Mouse (Mus musculus) common myeloid progenitor, adult 5-6 weeks (primary cell): ENCODE data around the gene Trappc6a. TPM values are rescaled to one million over a fixed set of nuclear protein-coding genes. Genes with fewer than 3 reads are reported as not detected.

Source experiments
- ATAC-seq: replicated peaks from 2 replicates; pipeline ENCODE4 v1.8.0; 2016; ENCODE audit warnings: low read depth, mild to moderate bottlenecking, moderate TSS enrichment, inconsistent platforms; ENCODE audit not compliant: poor library complexity, severe bottlenecking
- total RNA-seq: library from RNA; stranded (forward); fragments of 200-1000, 187-1606 nt; gene quantifications from 2 replicates; pipeline ENCODE4 v1.2.3, GENCODE M21; 2017

Trappc6a gene
- total RNA-seq, 1 experiment from 2014 or later: 33.6 TPM

DNA sequence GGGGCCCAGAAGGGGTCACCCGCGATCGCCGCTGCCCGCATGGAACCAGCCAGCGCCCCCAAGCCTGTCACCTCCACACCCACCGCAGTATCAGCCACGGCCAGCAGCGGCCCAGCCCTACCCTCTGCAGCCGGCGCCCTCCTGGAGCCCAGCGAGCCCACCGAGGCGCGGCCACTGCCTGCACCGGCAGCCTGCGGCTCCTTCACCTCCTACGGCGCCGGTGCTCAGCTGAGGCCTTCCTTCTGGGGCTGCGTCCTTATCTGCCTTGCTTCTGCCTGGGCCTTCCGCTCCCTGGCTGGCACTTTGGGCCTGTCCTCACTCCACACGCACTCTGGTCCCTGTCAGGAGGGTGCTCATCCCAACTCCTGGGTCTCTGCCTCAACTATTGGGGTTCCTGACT lies 11.8 kb downstream of the Trappc6a start:
- ATAC-seq: 0 out of 2 replicates have a peak, but pooled peaks have one; percentile 4

- peak; percentile 20 for ATAC-seq
Observed at GRCm38 (mm10) chr7:19523017-19523756, 15.0 kb downstream of the Trappc6a start.

DNA sequence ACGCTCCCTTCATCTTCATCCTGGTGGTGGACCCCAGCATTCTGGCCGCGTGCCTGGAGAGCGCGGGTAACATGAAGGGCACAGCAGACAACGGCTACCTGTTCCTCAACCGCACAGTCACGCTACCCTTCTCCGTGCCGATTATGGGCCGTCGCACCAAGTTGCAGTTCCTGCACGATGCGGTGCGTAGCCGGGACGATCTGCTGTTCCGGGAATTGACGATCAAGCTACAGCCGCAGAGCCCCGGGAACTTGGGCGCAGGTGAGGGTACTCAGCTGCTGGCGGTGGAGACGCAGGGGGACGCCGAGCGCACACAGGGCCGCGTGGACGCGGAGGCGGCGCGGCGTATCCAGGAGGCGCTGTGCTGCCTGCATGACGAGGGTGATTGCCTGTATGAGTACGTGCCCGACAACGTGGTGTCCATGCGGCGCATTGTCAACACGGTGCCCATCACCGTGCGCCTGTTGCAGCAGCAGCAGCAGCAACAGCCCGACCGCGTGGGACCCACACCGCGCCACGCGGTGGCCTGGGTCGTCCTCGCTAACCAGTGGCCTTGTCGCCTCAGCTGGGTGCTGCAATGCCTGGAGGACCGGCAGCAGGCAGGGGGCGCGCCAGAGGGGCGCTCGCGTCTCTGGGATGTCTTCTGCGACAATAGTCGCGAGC lies 15.7 kb downstream of the Trappc6a start:
- peak; percentile 43 for ATAC-seq

DNA sequence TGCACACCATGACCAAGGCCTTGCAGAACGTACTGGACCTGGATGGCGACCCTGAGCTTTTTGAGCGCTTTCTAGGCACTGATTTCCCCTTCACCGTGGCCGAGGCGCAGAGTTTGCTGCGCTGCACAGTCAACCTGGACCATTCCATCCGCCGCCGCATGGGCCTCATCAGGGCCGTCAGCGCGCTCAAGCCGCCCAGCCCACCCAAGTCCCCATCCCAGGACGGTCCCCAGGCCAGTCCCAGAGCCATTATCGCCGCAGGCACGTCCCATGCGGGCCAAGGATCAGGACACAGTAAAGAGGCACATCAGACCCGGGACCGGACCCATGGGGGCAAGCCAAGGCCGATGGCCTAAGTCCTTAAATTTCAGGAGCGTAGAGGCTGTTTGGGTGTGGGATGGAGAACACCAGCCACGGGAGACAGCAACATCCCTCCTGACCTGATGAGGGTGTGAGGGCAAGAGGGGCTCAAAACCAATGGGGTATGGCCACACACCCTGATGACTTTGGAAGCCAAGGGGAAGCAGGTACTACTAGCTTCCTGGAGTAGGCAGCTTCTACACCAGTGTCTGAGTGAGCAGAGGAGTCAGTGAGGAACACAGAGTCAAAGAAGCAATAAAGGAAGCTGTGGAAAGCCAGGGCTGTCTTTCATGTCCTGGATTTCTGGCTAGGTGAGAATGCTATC lies 16.4 kb downstream of the Trappc6a start:
- ATAC-seq: no peak

- no peak for ATAC-seq
Observed at GRCm38 (mm10) chr7:19525105-19525481, 16.9 kb downstream of the Trappc6a start.

GRCm38 (mm10) chr7:19531077-19531476 lies 22.9 kb downstream of the Trappc6a start:
- peak; percentile 39 for ATAC-seq

- ATAC-seq: no peak
Observed at GRCm38 (mm10) chr7:19532240-19532639, 24.0 kb downstream of the Trappc6a start.

GRCm38 (mm10) chr7:19534676-19535075 lies 26.5 kb downstream of the Trappc6a start:
- ATAC-seq: no peak

- ATAC-seq: no peak
Observed at GRCm38 (mm10) chr7:19540771-19541566, 32.8 kb downstream of the Trappc6a start.

- ATAC-seq: no peak
Observed at GRCm38 (mm10) chr7:19541681-19542154, 33.5 kb downstream of the Trappc6a start.

DNA sequence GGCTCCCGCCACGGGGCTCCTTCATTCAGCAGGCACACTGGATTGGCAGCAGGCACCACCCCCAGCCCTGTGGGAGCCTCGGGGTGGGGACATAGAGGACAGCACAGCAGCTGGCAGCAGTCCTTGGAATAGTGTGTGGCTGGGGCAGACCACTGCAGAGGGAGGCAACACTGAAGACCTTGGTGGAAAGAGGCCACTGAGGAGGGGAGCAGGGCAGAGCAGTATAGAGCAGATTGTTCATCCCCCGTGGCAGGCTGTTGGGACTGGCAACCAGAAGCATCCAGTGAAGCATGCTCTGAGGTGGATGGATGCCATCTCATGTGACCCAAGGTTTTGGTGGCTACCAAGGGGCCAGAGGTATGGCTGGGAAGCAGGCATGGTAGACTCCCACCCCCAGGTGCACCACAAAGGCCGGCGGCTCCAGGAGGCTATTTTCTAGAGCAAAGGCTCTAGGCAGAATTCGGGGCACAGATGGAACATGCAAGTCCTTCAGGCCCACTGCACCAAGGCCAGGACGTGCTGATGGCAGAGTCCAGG lies 34.0 kb downstream of the Trappc6a start:
- ATAC-seq: 0 out of 2 replicates have a peak, but pooled peaks have one; percentile 27

- ATAC-seq: peak; percentile 67
Observed at GRCm38 (mm10) chr7:19543584-19543983, 35.4 kb downstream of the Trappc6a start.

- no peak for ATAC-seq
Observed at GRCm38 (mm10) chr7:19546007-19546406, 37.8 kb downstream of the Trappc6a start.

DNA sequence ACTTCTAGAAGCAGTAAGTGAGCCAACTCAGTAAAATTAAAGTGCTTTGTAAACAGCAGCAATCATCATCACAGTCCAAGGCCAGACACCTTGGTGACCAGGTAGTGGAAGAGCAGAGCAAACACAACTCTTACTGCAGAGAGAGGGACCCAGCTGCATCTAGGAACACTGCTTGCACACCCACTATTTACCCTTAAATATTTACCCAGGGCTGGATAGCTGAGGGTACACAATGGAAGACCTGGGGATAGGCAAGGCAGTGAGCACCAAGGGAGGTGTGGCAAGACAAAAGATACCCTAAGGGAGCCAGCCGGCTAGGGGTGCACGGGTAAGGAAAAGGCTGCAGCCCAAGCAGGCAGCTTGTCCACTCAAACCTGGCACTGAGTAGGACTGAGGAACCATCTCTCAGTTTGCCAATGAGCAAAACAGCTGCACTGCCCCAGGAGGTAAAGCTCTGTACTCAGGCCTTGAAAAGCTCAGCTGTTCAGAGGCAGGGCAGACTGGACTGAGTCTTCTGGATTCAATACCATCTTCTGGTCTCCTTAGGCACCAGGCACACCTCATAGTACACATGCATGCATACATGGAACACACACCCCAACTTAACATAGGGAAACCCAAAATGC lies 39.3 kb downstream of the Trappc6a start:
- no peak for ATAC-seq

DNA sequence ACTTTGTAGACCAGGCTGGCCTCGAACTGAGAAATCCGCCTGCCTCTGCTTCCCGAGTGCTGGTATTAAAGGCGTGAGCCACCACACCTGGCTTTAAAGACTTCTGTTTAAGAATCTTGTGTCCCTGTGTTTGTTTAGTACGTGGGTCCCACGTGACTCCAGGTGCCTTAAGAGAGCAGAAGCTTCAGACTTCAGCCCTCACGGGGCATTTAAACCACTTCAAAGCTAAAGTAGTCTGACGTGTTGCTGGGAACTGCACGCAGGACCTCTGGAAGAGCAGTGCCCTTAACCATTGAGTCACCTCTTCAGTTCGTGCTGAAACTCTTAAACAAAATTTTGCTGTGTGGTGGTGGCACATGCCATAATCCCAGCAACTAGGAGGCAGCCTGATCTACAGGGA lies 41.2 kb downstream of the Trappc6a start:
- no peak for ATAC-seq

GRCm38 (mm10) chr7:19551634-19552033 lies 43.4 kb downstream of the Trappc6a start:
- ATAC-seq: no peak

DNA sequence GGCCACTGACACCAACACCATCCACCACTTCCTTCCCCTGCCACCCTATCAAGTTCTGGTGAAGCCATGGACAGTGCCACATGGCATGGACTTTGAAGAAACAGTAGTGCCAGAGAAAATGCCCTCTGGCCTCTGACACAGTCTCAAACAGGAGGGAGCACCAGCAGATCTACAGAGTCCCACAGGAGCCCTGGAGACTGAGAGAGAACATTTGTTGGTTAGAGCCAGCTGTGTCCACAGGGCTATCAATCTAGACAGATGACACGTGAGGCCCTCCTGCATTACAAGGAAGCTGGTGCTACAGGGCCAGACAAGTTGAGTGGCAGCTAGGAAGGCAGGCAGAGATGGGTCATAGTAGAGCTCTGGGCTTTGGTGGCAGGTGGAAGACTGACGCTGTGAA lies 44.2 kb downstream of the Trappc6a start:
- ATAC-seq: peak; percentile 60

DNA sequence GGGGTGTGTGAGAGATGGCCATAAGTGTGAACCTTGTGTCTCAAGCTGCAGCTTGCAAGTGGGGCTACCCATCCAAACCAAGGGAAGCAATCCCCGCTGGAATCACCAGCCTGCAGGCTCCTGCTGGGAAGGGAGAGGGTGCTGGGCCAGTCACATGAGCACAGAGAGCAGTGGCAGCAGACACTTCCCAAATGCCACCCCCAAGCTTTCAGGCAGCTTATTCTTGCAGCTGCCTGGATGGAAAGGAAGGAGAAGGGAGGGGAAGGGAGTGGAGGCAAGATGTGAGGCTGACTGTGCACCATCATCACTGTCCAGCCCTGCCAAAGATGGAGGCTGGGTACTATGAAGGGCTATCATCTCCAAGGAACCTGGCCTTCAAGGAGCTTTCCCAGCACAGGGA lies 46.0 kb downstream of the Trappc6a start:
- no peak for ATAC-seq

DNA sequence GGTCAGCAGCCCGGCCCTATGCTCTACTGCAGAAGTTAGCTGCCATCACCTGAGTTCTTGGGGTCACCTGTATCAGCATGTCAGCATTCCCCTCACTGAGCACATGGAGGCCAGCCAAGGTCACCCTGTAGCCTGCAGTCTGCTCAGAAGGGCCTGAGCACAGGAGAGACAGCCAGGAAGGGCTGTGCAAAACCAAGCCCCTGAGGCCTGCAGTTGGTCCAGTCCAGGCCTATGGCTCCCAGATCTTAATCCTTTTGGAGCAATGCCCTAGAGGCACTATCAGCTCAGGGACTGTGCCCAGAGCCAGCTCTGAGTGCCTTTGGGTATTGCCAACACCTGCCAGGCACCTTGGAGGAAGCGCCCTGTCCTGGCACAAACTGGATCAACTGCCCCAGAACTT lies 48.9 kb downstream of the Trappc6a start:
- ATAC-seq: no peak
